Mouse (Mus musculus) small intestine, adult 2 months (tissue): ENCODE results near the gene Depdc7.

Experiments
- CTCF ChIP-seq: fragments of 200-500 bp; IDR thresholded peaks from 2 replicates; pipeline ENCODE4 v1.5.1; 2012; ENCODE audit warnings: low read depth, mild to moderate bottlenecking, control low read depth, inconsistent platforms, low read length, moderate library complexity, mixed read lengths; ENCODE audit not compliant: insufficient replicate concordance, insufficient read length; ENCODE audit errors: extremely low read depth
- POLR2A ChIP-seq: fragments of 200-500 bp; IDR thresholded peaks from 2 replicates; pipeline ENCODE4 v1.6.1; 2012; ENCODE audit warnings: low read depth, mild to moderate bottlenecking, control low read depth, inconsistent platforms, low read length, moderate library complexity

- no peak for TF ChIP-seq CTCF
- no peak for TF ChIP-seq POLR2A
Measured at GRCm38 (mm10) chr2:104722021-104722420, 20.7 kb downstream of the Depdc7 start.
